Mouse (Mus musculus): ENCODE measurements around the gene Mfap1b.
"Not testable (repeated sequence)": the region's sequence is repeated elsewhere in the genome, so short reads cannot be mapped to it uniquely, and the experiment has no call there.

Mfap1b gene

GRCm38 (mm10) chr2:121473301-121474179 is at the start of gene Mfap1b:
Gene Mfap1b (minus strand): TSS chr2:121474067.
- peak; percentile 67 to 75 for DNase-seq

- DNase-seq, result not testable (repeated sequence)
Measured at GRCm38 (mm10) chr2:121522830-121523229, 49.0 kb upstream of the Mfap1b start.

DNA sequence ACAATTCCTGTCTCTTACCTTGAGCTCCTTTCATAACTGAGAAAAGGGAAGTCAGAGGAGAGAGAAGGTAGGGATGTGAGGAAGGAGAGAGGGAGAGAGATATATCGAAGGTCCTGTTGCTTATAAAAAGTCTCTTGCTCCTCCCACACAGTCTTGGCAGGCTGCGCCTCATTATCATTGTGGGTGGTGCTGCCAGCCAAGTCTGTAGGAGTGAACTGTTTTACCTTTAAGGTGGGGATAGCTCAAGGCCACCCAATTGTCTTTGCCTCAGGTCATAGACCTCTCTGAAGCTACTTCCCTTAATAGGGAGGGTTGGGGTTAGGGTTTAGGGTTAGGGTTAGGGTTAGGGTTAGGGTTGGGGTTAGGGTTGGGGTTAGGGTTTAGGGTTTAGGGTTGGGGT is 48.1 kb upstream of the Mfap1b start:
- no peak for DNase-seq

GRCm38 (mm10) chr2:121518711-121519110 is 44.8 kb upstream of the Mfap1b start:
- DNase-seq, result not testable (repeated sequence)

GRCm38 (mm10) chr2:121518106-121518505 is 44.2 kb upstream of the Mfap1b start:
- DNase-seq, result no peak

GRCm38 (mm10) chr2:121514211-121514610 is 40.3 kb upstream of the Mfap1b start:
- no peak for DNase-seq

DNA sequence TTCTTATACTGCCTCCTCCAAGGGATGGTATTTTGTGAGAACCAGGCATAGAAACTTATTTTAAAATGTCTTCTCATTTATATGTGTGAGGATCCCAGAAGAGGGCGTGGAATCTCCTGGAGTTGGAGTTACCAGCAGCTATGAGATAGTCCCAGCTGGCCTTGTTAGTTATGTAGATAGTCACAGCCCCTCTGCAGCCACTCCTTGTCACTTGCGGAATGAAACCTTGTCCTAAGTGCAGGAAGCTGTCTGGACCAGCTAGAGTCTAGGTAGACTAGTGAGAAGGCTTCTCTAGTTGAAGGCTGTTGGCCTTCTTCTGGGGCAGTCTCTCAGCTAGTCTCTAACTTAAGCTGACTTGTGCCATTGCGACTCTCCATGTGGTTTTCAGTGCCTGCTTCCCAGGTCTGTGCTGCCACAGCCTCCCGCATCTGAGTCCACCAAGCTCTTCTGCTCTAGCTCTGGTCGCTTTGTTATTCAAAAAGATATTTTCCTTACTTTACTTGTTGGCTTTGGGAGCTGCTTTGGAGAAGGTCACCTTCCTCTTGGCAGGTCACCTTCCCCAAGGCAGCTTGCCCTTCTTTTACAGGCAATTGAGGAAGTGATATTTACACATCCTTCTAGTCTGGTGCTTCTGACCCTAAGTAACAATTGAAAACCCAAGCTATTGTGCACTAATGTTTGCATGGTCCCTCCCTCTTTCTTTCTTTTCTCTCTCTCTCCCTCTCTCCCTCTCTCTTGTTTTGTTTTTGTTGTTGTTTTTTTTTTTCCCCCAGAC is 39.3 kb upstream of the Mfap1b start:
- DNase-seq, result not testable (repeated sequence)

DNA sequence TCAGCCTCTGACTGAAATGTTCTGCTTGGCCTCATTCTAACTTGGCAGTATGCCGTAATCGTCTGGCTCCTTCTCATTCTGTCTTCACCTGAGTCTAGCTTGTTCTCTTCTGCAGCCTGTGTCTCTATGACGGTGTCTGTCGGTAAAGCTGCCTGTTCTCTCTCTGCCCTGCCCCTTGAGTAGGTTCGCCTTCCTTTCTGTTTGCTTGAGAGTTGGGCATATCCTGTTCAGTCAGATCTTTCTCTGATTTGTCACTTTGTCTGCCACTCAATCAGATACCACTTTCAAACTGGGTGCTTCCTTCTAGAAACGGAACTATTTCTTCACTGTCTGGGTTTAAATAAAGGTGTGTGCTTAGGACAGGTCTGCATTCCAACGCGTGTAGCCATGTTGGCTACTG is 37.5 kb upstream of the Mfap1b start:
- no peak for DNase-seq

DNA sequence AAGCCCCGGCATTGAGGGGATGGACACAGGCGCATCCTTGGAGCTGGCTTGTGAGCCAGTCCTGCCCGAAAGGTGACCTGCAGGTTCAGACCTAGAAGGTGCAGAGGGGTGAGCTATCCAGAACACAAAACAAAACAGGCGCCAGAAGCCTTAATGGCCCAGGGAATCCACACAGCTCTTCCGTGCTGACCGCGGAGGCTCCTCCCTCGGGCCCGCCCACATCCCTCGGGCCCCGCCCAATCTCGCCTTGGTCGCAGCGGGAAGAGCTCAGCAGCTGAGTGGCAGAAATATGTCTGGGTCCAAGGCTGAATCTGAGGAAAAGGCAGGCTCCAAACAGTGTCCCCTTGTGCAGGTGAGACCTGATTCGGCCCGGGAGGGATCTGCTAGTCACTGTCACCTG is 35.7 kb upstream of the Mfap1b start:
- peak; percentile 28 to 47 for DNase-seq

GRCm38 (mm10) chr2:121507951-121508330 is 34.1 kb upstream of the Mfap1b start:
- no peak for DNase-seq

DNA sequence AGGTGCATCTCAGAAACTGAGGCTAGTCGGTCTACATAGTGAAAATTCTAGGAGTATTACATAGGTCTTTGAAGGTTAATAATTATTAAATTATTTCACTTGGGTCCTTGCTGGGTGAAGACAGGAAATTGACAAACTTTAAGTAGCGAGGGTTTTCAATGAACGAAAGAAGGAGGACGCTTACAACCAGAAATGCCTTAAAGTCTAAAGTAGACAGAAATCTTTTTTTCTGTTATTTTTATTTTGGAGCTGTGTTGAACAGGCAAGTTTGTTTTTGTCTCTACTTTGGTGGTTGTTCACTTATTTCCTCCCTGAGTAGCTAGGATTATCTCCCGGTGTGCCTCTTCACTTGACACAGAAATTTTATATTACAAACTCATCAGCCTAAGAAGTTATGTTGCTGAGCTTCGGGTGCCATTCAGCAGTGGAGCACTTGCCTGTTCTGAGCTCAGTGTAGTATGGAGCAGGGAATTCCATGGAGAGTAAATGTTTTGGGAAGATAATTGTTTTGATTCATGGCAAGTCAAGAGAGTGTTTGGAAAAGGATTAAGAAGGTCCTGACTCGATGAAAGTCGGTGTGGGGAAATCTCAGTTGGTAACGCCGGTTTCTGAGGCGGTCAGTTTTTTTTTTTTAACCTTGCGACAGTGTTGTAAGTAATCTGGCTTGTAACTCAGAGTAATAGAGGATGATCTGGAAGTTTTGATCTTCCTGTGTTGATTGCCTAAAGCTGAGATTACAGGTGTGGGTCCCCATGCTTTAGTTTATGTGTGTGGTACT is 33.5 kb upstream of the Mfap1b start:
- DNase-seq, result no peak

DNA sequence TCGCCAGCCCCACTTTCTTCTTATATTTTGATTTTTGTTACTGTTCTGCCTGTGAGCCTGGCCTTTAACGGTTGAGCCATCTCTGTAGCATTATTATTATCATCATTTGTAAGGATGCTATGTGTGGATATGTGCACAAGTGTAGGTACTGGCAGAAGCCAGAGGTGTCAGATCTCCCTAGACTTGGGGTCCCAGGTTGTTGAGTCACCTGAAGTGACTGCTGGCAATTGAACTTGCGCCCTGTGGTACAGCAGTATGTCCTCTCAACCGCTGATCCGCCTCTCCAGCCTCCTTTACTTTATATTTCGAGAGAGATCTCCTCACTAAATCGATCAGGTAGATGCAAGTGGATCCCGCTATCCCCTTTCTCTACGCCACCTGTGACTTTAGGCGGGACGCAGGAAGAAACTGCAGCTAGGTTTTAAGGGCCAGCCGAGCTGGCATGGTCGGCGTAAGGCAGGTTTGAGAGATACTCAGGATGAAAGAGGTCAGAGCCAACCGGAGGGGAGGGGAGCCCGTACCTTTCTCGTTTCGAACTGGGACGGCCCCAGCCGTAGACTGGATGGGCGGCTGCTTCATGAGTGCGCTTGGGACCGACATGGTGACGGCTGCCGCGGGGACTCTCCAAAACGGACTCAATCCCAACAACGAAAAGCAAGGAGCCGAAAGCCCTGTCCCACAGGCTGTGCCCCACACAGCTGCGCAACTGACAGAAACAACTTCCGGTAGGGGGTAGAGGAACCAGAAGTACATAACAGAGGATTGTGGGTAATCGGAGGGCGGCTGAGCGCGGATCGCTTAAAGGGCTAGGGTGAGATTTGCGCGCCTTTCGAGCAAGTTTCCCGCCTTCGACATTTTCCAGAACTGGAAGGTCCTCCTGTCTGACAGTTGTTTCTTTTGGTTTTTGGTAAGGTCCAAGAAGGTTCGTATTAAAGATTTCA is 32.3 kb upstream of the Mfap1b start, which contains the start of the genes Mfap1a and Wdr76:
Gene Mfap1a (minus strand): TSS at position 724 of the 941 bp plus-strand sequence.
Gene Wdr76 (plus strand): TSS at position 782 of the 941 bp plus-strand sequence.
- DNase-seq, result peak; percentile 79 to 85

DNA sequence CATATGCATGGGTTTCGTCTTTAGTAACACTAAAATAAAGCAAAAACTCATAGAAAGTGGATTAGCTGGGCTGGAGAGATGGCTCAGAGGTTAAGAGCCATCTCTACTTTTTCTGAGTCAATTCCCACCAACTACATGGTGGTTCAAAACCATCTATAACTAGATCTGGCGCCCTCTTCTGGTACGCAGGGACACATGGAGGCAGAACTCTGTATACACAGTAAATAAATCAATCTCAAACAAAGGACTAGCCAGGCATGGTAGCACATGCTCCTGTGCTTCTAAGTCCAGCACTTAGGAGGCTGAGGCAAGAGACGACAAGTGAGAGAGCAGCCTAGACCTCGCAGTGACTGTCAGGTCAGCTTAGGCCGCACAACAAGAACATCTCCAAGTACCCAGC is 27.7 kb upstream of the Mfap1b start:
- DNase-seq, result not testable (repeated sequence)

DNA sequence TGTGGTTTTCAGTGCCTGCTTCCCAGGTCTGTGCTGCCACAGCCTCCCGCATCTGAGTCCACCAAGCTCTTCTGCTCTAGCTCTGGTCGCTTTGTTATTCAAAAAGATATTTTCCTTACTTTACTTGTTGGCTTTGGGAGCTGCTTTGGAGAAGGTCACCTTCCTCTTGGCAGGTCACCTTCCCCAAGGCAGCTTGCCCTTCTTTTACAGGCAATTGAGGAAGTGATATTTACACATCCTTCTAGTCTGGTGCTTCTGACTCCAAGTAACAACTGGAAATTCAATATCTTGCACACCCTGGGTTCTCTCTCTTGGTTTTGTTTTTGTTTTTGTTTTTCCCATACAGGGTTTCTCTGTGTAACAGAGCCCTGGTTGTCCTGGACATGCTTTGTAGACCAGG is 10.5 kb upstream of the Mfap1b start:
- not testable (repeated sequence) for DNase-seq

DNA sequence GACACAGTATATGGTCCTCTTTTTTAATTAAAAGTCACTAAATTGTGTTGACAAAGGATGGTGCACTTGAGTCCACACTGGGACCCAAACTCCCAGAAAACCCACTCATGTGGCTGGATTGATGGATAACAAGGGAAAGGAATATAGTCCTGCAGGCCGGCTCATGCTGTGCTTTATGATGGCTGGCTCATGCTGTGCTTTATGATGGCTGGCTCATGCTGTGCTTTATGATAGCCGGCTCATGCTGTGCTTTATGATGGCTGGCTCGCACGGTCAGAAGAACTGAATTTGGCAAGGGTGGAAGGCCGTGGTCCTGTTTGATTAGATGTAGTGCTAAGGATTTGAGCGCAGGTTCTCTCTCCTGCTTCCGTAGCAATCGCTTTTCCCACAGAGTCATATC is 9.7 kb upstream of the Mfap1b start:
- no peak for DNase-seq

DNA sequence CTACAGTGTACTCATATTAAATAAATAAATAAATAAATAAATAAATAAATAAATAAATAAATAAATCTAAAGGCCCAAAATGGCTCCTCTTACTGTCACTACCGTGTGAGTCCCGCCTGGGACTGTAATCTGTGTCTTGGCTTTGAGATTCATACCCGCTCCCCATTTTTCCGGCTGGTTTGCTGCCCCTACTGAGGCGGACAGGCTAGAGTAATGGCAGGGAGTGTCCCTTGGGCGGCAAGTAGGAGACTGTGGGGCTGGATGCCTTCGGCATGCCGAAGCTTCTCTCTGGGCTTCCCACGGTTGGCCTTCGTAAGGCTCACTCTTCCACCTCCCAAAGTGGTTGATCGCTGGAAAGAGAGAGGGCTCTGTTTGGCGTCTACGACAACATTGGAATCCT is 7.0 kb upstream of the Mfap1b start:
- DNase-seq, result not testable (repeated sequence)

DNA sequence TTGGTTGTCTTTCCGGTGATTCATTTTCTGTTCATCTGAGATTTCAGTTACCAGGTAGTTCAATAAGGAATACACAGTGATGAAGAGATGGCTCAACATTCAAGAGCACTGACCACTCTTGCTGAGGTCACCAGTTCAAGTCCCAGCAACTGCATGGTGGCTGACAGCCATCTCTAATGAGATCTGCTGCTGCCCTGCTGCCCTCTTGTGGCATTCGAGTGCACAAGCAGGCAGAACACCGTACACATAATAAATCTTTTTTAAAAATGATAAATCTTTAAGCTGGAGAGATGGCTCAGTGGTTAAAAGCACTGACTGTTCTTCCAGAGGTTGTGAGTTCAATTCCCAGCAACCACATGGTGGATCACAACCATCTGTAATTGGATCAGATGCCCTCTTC is 6.6 kb upstream of the Mfap1b start:
- peak; percentile 33 to 37 for DNase-seq

- no peak for DNase-seq
Measured at GRCm38 (mm10) chr2:121477491-121478266, 3.8 kb upstream of the Mfap1b start.

DNA sequence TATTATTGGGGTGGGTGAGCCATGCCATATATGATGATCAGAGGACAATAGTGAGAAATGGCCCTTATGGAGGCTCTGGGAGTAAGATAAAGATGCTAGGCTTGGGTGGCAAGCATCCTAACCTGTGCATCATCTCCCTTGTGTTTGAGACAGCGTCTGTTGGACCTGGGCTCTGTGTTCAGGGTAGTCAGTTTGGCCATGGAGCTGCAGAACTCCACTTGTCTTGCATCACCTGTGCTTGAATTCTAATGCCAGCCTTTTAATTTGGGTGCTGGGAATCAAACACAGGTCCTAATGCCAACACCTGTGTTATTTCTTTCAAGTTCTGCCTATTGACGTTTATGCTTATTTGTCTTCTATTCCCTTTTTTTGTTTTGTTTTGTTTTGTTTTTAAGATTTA is 1.4 kb upstream of the Mfap1b start:
- not testable (repeated sequence) for DNase-seq

GRCm38 (mm10) chr2:121474180-121474535 is 291 bp upstream of the Mfap1b start:
- DNase-seq, result no peak

GRCm38 (mm10) chr2:121472783-121473182 is 1.1 kb downstream of the Mfap1b start:
- DNase-seq, result not testable (repeated sequence)
